Mouse (Mus musculus): ENCODE measurements around the gene Ufc1. TPM values are rescaled to one million over a fixed set of nuclear protein-coding genes. Genes with fewer than 3 reads are reported as not detected.

The Ufc1 gene
- 100 to 1,000 TPM in 1 of 2 experiments, 10 to 100 TPM in 1; 96.6 to 138 TPM for polyA plus RNA-seq (2012; fragmentation: generic; extraction: Trizol)

DNA sequence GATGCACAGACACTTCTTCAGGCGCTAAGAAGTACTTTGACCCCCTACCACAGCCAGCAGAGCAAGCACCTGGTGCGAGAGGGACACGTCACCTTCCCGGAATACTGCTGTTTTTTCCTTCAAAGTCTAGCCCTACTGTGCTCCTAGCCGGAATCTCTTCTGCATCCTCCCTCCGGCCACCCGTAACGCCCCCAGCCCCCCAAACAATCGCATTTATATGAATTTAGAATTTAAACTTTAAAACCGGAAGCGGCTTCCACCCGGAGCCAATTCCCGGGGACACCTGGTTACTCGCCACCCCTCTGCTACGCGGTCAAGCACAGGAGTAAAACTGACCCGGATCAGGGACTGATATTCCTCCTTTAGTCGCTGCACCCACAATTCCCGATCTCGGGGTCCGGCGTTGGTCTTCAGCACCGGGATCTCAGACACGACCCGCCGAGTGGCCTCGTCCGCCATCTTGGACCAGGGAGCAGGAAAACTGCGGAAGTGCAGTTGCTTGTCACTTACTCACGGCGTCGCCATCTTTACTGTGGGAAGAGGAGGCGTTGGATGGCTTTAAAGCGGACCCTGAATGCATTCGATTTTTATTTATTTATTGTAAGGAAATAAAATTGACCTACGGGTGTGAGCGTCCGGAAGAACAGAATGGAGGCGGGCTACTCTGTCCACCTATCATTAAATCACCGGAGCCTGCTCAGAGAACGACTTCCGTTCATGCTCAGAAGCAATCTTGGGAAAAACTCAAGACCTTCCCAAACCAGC, at the start of gene Ufc1:
Gene Ufc1 (minus strand): TSS at position 727 of the 765 bp plus-strand sequence.

DNA sequence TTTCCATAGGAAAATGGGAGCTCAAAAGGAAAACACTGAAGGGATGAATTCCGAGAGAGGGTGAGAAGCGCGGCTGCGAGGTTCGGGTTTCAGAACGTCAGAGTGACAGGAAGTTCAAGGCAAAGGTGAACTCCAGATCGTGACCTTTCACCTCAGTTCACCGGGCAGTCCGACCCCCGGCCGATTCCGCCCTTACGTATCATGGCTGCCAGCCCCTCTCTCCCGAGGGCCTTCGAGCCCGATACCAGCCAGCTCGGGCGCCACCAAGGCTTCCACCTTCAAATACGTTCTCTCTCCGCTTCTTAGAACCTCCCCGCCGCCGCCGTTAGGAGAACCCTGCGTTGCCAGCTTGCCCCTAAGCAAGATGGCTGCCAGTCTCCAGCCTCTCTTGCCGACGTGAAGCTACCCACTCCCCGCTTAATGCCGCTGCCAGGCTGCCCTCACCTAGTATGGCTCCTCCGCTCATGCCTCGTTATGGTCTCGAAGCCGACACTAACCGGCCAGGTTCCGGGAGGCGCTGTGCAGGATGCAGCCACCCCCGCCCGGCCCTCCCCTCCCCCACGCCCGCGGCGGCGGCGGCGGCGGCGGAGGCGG, 34.1 kb upstream of the Ufc1 start, which contains the start of gene Dedd:
Gene Dedd (plus strand): TSS at position 307 of the 594 bp plus-strand sequence.

DNA sequence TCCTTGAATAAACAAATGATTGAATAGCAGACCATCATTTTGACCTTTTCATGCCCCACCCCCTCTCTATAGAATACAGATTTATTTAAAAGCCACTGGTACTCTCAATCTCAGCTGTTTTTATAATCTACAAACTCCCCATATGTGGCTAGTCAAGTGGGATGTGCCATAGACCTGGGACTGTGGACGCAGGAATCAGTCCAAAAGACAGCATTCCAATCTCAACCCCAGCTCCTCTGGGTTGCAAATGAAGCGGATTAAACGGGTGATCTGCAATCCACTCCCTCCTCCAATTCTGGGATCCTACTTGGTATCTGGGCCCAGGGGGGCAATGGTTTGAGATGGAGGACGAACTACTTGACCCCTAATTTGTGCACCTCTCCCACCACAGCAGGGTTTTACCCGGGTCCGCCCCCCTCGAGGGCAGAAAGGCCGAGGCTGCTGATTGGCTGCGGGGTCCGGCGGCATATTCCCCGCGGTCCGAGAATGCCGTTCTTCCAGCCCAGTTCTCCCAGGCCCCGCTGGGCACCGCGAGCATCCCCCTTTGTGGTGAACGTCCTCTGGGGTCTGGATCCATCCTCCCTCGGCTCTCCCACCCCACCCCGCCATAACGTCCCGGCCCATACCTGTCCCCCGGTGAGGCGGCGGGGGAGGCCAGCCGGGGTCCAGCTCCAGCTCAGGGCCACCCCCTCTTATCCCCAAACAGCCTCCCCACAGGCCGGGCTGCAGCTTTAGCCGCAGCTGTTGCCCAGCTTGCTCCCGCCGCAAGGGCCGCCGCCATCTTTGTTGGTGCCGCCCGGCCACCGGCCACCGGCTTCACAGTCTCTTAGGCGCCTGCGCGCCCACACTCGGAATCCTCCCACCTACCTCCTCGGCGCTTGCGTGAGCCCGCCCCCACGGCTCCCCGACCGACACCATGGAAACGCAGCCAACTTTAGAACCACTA, 7.4 kb downstream of the Ufc1 start, which contains the start of gene Usp21:
Gene Usp21 (minus strand): TSS at position 856 of the 946 bp plus-strand sequence.

DNA sequence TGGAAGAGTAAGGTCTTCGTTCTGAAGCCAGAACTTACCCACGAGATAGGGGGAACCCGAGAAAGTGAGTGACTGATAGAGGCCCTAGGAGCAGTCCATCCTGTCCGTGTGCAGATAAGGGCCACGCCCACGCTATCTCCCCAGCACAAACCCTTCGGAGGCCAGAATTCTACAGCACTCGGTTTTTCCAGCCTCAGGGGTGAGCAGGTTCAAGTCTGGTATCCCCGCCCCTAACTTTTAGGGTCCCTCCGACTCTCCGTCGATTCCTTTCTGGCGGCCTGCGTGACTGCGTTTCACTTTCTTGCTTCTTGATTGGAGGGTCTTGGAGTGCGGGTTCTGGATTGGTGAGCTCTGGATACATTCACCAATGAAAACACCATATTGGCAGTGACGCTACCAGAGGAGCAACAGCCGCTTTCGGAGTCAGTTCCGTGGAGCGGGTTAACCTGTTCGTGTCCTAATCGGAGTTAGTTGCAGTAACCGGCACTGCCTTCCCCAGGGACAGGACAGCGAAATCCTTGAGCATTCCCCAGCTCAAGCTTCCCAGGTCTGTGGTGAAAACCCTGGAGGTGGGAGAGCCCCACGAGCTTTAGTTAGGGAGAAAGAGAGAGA, 13.8 kb downstream of the Ufc1 start, which contains the start of gene Ppox:
Gene Ppox (minus strand): TSS at position 271 of the 612 bp plus-strand sequence.

DNA sequence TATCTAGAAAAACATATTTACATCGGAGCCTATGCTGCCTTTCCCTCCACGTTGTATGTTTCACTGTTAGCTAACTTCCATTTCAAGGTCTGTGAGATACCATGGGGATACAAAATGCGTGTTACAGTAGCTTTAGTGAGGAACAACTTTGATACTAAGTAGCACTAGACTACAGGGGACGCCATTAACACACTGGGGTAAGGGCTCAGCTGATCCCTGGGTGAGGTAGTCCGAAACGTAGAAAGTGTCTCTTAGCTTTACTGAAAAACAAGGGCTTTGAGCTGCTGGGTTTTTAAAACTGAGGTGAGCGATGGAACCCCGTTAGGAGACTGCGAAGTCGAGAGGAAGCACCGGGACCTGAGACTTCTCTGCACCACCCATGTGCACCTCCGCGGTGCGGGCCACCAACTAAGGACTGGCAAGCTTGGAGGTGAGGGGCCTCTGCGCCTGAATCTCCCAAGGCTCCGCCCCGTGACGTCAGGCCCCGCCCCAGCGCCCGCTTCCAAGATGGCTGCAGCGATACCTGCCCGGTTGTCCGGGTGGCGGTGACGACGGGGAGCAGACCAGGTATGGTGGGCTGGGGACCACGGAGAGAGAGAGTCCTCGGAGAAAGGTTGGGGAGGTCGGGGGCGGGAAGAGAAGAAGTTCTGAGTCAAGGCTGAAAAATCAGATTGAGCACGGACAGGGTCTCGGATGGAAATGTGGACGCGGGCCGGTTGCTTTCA, 24.8 kb downstream of the Ufc1 start, which contains the start of gene B4galt3:
Gene B4galt3 (plus strand): TSS at position 481 of the 725 bp plus-strand sequence.

DNA sequence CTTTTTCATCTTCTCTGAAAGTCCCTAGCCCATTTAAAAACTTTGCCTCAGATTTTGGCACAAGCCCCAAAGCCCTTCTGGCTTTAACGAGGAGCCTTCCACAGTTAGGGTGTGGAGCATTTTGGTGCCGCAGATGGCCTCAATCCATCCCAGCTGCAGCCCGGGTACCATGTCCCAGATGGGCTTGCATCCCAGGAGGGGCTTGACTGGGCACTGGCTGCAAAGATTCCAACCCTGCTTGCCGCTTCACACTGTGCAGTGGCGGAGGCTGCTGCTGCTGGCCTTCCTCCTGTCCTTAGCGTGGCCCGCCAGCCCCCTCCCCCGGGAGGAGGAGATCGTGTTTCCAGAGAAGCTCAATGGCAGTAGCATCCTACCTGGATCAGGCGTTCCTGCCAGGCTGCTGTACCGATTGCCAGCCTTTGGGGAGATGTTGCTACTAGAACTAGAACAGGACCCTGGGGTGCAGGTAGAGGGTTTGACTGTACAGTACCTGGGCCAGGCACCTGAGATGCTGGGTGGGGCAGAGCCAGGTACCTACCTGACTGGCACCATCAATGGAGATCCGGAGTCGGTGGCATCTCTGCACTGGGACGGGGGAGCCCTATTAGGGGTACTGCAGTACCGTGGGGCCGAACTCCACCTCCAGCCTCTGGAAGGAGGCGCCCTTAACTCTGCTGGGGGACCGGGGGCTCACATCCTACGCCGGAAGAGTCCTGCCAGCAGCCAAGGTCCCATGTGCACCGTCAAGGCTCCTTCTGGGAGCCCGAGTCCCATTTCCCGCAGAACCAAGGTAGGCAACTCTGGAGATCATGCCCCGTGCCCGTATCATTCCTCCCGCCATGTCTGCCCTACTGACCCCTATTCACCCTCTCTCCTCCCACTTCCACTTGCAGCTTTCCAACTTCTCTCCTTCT, 43.9 kb downstream of the Ufc1 start, which contains the start of gene Ndufs2:
Gene Ndufs2 (minus strand): TSS at position 709 of the 914 bp plus-strand sequence.

DNA sequence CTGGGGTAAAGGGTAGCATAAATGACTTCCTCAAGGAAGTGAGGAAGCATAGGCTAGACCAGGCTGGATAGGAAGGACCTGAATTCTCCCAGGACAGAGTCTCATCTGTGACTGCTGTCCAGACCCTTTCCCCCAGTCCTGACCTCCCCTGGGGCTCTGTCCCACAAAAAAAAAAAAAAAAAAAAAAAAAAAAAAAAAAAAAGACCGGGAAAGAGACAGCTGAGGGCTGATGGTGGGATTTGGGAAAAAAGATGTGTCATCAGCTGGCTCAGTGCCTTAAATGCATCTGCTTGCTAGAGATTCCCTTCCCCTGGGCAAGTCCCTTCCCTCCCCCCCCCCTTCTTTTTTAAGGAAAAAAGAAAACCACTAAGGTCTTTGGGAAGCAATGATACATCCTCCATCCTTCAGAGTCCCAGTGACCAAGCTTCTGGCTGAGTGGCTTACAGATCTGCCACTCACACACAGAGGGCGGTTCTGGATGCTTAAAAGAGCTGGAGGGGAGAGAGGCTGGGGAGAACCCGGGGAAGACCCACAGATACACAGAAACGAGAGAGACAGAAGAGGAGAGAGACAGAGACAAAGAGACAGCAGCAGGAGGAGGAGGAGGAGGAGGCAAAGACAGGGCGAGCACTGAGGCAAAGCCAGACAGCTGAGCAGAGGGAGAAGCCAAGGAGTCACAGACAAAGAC, 44.8 kb downstream of the Ufc1 start, which contains the start of gene Adamts4:
Gene Adamts4 (plus strand): TSS at position 509 of the 688 bp plus-strand sequence.

Other genes with a start within 250 kb of the Ufc1 start
- gene Fcgr3, start 230.1 kb downstream of the Ufc1 start, polyA plus RNA-seq (2012; fragmentation: generic; extraction: Trizol), result not detected
- gene Cfap126, start 181.1 kb downstream of the Ufc1 start, polyA plus RNA-seq (2012; fragmentation: generic; extraction: Trizol), result 1 to 10 TPM in 1 of 2 experiments, under 1 TPM in 1; 0.47 to 2.7 TPM
- gene Sdhc, start 144.4 kb downstream of the Ufc1 start, polyA plus RNA-seq (2012; fragmentation: generic; extraction: Trizol), result 100 to 1,000 TPM in 1 of 2 experiments, 10 to 100 TPM in 1; 72.7 to 128 TPM
- gene Mpz, start 144.3 kb downstream of the Ufc1 start, polyA plus RNA-seq (2012; fragmentation: generic; extraction: Trizol), result under 1 TPM; 0.07 to 0.42 TPM
- gene Pcp4l1, start 98.8 kb downstream of the Ufc1 start, polyA plus RNA-seq (2012; fragmentation: generic; extraction: Trizol), result under 1 TPM in 1 of 2 experiments, not detected in 1; 0.11 TPM
- gene Nr1i3, start 81.1 kb downstream of the Ufc1 start, polyA plus RNA-seq (2012; fragmentation: generic; extraction: Trizol), result under 1 TPM; 0.01 to 0.02 TPM
- 10 to 100 TPM; 30.8 to 39.3 TPM for gene Tomm40l, start 72.5 kb downstream of the Ufc1 start, polyA plus RNA-seq (2012; fragmentation: generic; extraction: Trizol)
- gene Apoa2, start 70.0 kb downstream of the Ufc1 start, polyA plus RNA-seq (2012; fragmentation: generic; extraction: Trizol), result under 1 TPM in 1 of 2 experiments, not detected in 1; 0.33 TPM
- gene Fcer1g, start 60.7 kb downstream of the Ufc1 start, polyA plus RNA-seq (2012; fragmentation: generic; extraction: Trizol), result under 1 TPM in 1 of 2 experiments, not detected in 1; 0.07 TPM
- 1 to 10 TPM in 1 of 2 experiments, under 1 TPM in 1; 0.25 to 8.9 TPM for gene Adamts4, start 44.6 kb downstream of the Ufc1 start, polyA plus RNA-seq (2012; fragmentation: generic; extraction: Trizol)
- gene Ndufs2, start 43.6 kb downstream of the Ufc1 start, polyA plus RNA-seq (2012; fragmentation: generic; extraction: Trizol), result 100 to 1,000 TPM; 163 to 201 TPM
- gene B4galt3, start 24.7 kb downstream of the Ufc1 start, polyA plus RNA-seq (2012; fragmentation: generic; extraction: Trizol), result 10 to 100 TPM in 1 of 2 experiments, 1 to 10 TPM in 1; 9.2 to 33.6 TPM
- 10 to 100 TPM in 1 of 2 experiments, 1 to 10 TPM in 1; 7.7 to 19.8 TPM for gene Ppox, start 13.8 kb downstream of the Ufc1 start, polyA plus RNA-seq (2012; fragmentation: generic; extraction: Trizol)
- 10 to 100 TPM; 15.3 to 46.2 TPM for gene Usp21, start 7.0 kb downstream of the Ufc1 start, polyA plus RNA-seq (2012; fragmentation: generic; extraction: Trizol)
- 10 to 100 TPM; 14.8 to 45.0 TPM for gene Dedd, start 34.1 kb upstream of the Ufc1 start, polyA plus RNA-seq (2012; fragmentation: generic; extraction: Trizol)
- 10 to 100 TPM in 1 of 2 experiments, 1 to 10 TPM in 1; 7.6 to 30.5 TPM for gene Nit1, start 50.6 kb upstream of the Ufc1 start, polyA plus RNA-seq (2012; fragmentation: generic; extraction: Trizol)
- gene Pfdn2, start 50.6 kb upstream of the Ufc1 start, polyA plus RNA-seq (2012; fragmentation: generic; extraction: Trizol), result 10 to 100 TPM; 29.8 to 51.1 TPM
- under 1 TPM in 1 of 2 experiments, not detected in 1; 0.05 TPM for gene Klhdc9, start 65.8 kb upstream of the Ufc1 start, polyA plus RNA-seq (2012; fragmentation: generic; extraction: Trizol)
- under 1 TPM; 0.02 to 0.04 TPM for gene Nectin4, start 75.1 kb upstream of the Ufc1 start, polyA plus RNA-seq (2012; fragmentation: generic; extraction: Trizol)
- gene Arhgap30, start 93.9 kb upstream of the Ufc1 start, polyA plus RNA-seq (2012; fragmentation: generic; extraction: Trizol), result under 1 TPM; 0.02 to 0.06 TPM
- 10 to 100 TPM; 23.4 to 86.2 TPM for gene Usf1, start 116.3 kb upstream of the Ufc1 start, polyA plus RNA-seq (2012; fragmentation: generic; extraction: Trizol)
- 1 to 10 TPM in 1 of 2 experiments, under 1 TPM in 1; 0.16 to 2.5 TPM for gene Tstd1, start 123.8 kb upstream of the Ufc1 start, polyA plus RNA-seq (2012; fragmentation: generic; extraction: Trizol)
- under 1 TPM in 1 of 2 experiments, not detected in 1; 0.13 TPM for gene F11r, start 142.5 kb upstream of the Ufc1 start, polyA plus RNA-seq (2012; fragmentation: generic; extraction: Trizol)
- gene Alyref2, start 208.5 kb upstream of the Ufc1 start, polyA plus RNA-seq (2012; fragmentation: generic; extraction: Trizol), result 1 to 10 TPM in 1 of 2 experiments, under 1 TPM in 1; 0.81 to 6.3 TPM
- gene Itln1, start 240.3 kb upstream of the Ufc1 start, polyA plus RNA-seq (2012; fragmentation: generic; extraction: Trizol), result not detected